Mouse (Mus musculus): ENCODE data around the gene Fam163a.

Gene Fam163a

DNA sequence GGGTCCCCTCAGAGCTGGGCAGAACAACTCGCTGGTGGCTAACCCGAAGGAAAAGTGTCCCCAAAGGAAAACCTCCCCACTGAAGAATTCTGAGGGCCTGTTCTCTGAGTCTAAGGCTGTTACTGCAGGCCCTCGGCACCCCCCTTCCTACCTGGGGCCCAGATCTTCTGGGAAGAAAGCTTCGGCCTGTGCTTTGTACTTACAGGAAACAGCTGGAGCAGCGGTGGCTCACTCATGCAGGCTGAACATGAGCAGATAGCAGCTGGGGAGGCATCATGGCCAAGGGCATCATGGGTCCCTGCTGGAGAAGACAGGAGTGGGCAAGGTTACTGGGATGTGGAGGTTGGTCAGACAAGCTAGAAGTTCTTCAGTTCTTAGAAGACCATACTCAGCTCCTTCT, 117.2 kb downstream of the Fam163a start:
- DNase-seq (ENCODE audit: inconsistent age in 2 of 2, low spot score in 1 of 2), result no peak

DNA sequence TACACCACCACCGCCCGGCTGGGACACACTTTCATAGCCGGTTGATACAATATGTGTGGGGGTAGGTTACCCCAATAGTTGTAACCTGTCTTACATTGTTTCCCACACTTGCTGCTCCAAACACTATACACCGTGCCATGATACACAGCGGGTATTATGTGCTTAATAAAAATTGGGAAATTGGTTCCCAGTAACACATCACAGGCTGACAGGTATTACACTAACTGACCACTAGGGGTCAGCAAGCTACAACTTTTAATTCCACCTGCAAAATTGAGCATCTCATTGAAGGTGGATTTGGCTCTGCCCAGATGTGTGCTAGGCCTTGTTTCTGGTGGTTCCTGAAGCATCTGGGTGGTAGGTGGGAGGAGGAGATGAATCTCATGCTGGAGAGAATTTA, 119.1 kb downstream of the Fam163a start:
- peak; percentile 26 to 76 for DNase-seq (ENCODE audit: inconsistent age in 2 of 2, low spot score in 1 of 2)

DNA sequence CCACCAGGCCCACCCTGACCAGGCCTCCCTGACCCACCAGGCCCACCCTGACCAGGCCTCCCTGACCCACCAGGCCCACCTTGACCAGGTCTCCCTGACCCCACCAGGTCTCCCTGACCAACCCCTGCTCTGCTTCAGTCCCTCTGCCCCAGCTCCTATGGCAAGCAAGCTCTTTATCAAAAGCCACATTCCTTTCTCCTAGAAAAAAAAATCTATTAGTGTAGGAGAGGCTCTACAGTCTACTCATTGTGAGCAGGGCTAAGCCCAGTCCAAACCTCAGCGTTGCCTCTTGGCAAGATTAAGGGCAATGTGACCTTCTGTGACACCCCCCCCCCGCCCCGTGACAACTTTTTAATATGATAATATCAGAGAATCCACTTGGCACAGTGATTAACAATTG, 120.2 kb downstream of the Fam163a start:
- DNase-seq (ENCODE audit: inconsistent age in 2 of 2, low spot score in 1 of 2), result no peak

DNA sequence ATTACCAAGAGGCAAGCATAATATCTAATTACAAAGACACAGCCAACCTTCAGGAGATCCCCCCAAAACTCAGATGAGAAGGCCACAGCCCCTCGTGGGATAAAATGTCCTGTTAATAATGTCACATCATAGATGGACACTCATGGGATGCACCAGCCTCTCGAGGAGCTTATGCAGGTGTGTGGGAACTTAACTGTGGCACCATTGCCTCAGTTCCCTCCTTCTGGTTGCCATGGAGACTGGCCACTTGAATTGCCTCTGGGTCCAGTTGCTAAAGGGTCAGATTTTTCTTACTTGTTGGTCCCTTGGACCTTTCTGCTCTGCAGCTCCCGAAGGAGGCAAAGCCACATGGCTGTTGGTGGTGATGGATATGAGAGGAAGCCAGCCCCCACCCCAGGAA, 127.2 kb downstream of the Fam163a start:
- DNase-seq (ENCODE audit: inconsistent age in 2 of 2, low spot score in 1 of 2), result no peak

DNA sequence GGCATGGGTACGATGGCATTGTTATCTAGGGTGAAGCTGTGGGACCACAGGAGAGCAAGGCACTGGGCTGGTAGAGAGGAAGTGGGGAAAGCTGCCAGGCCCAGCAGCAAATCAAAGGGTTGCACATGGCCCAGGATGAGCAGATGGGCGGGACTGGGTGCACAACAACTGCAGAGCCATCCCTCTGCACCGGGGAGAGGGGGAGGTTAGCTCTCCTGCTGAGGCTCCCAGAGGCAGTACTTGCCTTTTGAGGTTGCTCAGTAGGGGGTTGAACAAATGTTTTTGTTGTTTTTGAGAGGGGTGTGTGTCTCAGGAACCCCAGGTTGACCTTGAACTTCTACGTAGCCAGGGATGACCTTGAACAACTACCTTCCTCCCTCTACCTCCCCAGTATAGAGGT, 128.4 kb downstream of the Fam163a start:
- DNase-seq (ENCODE audit: inconsistent age in 2 of 2, low spot score in 1 of 2), result no peak

DNA sequence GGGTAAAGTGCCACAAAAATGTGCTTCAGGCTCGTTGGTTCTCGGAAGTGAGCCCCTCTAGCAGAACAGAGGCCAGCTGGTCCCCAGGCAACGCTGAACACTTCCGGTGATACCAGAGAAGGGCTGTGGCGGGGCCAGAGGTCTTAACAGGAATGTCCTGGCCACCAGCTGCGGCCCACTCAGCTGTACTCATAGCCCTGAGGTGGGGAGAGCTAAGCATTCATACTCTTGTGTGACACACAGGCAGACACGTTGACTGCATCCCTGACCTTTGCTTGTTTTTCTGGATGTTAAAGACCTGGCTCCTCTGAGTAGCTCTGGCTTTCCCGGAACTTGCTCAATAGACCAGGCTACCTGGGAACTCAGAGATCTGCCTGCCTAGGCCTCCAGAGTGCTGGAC, 130.3 kb downstream of the Fam163a start:
- peak; percentile 35 to 78 for DNase-seq (ENCODE audit: inconsistent age in 2 of 2, low spot score in 1 of 2)

DNA sequence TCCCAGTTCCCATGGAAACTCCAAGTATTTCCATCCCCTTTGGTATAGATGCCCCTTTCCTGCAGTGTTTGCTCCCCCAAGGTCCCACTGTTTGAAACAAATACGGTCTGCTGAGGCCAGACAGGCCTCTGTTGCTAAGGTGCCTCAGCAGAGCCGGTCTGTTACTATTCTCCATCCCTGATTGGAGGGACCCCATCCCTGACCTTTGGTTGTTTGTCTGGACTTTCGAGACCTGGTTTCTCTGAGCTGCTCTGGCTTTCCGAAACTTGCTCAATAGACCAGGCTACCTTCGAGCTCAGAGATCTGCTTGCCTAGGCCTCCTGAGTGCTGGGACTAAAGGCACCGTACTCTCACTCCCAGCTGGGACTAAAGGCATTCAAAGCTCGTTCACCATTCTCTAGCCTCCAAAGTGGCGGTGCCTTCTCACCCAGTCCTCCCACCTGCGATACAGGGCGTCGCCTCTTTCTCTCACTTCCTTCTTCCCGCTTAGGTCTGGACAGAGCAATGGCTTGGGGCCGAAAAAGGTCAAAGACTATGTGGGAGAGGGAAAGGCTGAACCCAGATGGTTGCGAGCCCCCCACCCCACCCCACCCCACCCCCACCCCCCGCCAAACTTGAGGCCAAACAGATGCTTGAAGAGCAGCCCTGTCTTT, 131.5 kb downstream of the Fam163a start:
- no peak for DNase-seq (ENCODE audit: inconsistent age in 2 of 2, low spot score in 1 of 2)

DNA sequence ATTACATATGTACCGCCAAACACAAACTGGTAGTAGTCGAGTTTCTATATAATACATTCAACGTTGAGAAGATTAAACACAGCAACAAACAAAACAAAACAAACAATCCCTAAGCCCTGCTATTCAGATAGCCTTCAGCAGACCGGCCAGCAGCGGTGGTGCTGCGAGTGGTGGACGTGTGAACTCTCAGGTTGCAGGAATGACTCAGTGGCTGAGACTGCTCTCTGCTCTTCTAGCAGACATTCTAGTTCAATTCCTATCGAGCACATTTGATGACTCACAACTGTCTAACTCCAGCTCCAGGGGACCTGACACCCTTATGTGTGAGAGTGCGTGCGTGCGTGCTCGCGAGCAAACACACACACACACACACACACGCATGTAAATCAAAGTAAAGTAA, 134.7 kb downstream of the Fam163a start:
- no peak for DNase-seq (ENCODE audit: inconsistent age in 2 of 2, low spot score in 1 of 2)

DNA sequence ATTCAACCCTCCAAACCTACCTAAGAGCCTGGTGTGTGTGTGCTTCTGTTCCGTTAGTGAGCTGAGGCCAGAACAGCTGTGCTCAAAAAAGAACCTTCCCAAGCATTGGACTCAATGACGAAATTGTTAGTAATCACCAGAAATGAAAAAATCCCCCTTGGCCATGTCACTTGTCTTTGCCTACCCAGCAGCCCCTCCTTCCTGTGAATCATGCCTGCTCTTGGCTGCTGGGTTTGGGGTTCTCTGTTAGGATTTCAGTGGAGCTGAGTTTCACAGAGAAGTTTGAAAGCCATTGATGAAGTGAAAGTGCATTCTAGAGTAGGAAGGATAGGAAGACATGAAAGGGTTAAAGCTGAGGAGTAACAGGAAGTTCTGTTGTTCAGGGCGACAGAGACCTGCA, 138.7 kb downstream of the Fam163a start:
- peak in 1 of 2 experiments; percentile 59 for DNase-seq (ENCODE audit: inconsistent age in 2 of 2, low spot score in 1 of 2)

DNA sequence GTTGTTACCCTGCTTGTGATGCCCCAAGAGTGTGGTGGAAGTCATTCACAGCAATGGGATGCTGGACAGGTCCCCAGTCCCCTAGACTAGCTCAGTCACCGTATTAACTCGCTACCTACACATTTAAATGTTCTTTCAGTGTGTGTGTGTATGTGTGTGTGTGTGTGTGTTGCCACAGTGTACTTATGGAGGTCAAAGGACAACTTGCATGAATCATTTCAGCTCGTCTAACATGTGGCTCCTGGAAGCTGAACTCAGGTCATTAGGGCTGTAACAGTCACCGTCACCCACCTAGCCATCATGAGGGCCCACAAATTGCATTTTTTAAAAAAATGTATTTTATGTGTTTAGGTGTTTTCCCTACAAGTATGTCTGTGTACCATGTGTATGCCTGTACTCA, 142.6 kb downstream of the Fam163a start:
- no peak for DNase-seq (ENCODE audit: inconsistent age in 2 of 2, low spot score in 1 of 2)

DNA sequence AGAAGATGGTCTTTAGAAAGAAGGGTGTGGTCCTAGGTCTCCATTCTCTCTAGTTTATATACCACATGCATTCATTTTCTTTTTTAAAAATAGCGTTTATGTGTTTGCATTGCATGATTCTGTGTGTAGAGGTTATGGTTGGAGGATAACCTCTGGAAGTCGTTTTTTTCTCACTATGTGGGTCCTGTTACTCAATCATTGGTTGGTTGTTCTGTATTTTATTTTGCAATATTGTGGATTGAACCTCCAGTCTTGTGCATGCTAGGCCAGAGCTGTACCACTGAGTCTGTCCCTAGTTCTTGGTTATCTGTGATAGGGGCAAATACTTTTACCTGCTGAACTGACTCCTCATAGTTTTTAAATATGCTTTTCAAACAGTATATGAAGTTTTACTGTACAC, 146.6 kb downstream of the Fam163a start:
- DNase-seq (ENCODE audit: inconsistent age in 2 of 2, low spot score in 1 of 2), result no peak

DNA sequence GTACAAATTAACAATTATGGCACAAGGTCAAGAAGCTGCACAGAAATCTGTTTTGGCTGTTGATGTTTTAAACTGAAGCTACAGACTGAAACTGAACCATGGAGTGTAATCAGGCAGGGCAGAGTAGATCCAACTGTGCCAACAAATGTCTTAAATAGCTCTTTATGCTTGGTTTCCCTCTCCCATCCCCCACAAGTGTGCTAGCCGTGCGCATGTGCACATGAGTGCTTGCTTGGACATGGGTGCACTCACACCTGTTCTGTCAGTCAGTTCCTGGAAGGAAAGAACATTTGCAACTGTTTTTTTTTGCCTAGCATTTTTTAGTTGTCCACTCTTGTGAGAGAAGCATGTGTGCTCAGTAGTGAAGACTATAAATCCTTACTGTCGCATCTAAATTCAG, 158.1 kb downstream of the Fam163a start:
- DNase-seq (ENCODE audit: inconsistent age in 2 of 2, low spot score in 1 of 2), result no peak

DNA sequence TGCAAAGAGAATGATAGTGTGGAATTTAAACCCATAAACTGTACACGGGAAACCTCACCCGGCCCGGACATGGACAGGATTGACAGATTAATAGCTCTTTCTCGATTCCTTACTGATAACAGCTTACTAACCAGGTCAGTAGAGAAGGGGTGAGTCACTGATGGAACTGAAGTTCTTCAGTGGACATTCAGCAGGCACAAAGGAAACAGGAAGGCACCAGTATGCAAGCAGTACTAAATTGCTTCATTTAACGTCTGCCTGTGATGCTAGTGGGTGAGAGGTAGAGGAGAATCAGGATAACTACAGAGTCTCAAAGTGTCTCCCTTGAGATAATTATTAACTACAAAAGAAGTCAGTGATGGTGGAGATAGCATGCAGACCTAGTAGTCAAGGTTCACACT, 160.6 kb downstream of the Fam163a start:
- no peak for DNase-seq (ENCODE audit: inconsistent age in 2 of 2, low spot score in 1 of 2)

DNA sequence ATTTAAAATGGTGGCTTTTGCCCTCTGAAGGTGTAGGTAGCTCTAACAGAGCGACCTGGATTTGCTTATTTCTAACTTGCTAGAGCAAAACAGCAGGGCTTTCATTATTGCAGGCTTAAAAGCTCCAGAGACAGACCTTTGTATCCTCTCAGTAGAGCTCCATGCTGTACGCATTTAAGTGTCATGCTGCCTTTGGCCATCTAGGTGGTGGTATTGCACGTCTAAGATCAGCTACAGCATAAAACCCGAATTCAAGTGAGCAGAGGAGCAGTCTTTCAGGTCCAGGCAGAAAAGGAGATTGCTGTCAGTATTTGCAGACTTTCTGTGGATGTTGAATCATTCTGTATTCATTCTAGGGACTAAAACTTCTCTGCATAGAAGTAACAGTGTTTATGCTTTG, 161.8 kb downstream of the Fam163a start:
- DNase-seq (ENCODE audit: inconsistent age in 2 of 2, low spot score in 1 of 2), result peak; percentile 41 to 80

DNA sequence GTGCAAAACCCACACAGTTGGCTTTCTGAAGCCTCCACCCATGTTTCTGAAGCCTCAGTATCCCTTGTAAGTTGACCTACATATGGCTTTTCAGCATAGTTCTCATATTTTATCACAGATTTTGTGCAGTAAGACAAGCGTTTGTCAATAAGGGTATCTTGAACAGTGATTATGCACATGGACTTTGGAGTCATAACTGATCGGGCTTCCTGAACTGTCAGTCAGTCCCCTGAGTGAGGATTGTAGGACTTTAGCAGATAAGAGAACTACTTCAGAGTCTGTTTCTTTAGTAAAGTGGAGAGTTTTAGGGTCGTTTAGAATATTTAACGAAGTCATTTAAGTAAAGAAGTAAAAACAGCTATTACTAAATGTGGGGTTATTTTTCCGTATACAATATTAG, 162.3 kb downstream of the Fam163a start:
- no peak for DNase-seq (ENCODE audit: inconsistent age in 2 of 2, low spot score in 1 of 2)

DNA sequence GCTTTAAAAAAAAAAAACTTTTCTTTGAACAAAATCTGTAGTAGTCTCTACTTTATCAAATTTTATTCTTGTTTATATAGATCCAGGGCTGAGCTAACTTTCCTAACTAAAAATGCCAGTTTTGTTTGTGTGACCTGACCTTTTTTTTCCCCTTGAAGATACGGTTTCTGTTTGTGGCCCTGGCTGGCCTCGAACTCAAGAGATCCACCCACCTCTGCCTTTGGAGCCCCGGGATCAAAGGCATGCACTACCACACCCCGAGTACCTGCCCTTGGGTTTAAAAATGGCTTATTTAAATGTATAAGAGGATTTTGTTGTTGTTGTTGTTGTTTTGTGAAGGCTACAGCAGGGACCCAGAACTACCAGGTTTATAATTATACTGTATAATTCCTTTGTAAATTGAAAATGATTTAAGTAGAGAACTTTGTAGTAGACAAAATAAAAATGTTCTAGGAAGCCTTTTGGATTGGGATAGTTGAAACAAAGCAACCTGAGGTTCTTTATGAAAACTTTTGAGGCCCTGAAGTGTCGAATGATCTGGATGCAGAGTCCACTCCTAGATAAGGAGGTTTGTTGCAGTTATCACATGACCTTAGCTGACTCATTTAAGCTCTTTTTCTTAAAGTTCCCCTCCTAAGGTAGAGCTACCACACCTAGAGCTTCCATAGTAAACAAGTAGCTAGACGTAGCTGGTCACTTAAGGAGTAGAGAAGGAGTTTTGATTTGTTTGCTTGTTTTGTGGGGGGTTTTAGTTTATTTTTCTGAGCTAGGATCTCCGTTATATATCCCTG, 163.2 kb downstream of the Fam163a start:
- peak in 1 of 2 experiments; percentile 63 for DNase-seq (ENCODE audit: inconsistent age in 2 of 2, low spot score in 1 of 2)

DNA sequence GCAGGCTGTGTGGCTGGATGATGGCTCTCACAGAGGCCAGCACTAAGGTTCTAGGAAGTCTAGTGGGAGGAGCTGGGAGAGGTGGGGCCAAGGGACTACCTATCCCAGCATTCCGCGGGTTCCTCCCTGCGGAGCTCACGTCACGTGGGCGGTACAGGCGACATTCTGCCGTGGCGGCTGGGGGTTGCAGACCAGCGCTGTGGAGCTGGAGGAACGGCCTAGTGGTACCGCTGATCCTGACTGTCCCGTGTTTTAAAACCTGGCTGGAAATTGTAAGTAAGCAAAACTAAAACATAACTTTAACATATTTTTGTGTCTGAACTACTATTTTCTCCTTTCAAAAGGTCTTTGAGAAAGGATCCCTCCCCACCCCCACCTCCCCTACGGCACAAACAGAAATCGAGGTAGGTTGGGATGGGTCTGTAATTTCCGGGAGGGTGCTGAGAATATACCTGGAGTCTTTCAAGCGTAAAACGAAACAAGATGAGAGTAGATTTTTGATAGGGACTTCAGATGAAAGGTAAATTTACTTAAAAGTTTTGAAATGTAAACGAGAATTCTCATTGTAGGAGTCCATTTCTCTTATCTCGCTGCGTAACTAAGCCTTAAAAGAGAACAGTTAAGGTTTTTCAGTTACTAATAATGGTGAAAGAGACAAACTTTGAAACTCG, 164.0 kb downstream of the Fam163a start:
- DNase-seq (ENCODE audit: inconsistent age in 2 of 2, low spot score in 1 of 2), result peak; percentile 94 to 97

DNA sequence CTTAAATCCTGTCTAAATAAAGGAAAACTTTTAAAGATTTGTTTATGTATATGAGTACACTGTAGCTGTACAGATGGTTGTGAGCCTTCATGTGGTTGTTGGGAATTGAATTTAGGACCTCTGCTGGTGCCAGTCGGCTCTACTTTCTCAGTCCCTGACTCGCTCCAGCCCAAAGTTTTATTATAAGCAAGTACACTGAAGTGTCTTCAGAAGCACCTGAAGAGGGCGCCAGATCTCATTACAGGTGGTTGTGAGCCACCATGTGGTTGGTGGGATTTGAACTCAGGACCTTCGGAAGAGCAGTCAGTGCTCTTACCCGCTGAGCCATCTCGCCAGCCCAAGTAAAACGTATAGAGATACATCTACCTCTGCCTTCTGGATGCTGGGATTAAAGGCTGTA, 164.8 kb downstream of the Fam163a start:
- peak in 1 of 2 experiments; percentile 63 for DNase-seq (ENCODE audit: inconsistent age in 2 of 2, low spot score in 1 of 2)

DNA sequence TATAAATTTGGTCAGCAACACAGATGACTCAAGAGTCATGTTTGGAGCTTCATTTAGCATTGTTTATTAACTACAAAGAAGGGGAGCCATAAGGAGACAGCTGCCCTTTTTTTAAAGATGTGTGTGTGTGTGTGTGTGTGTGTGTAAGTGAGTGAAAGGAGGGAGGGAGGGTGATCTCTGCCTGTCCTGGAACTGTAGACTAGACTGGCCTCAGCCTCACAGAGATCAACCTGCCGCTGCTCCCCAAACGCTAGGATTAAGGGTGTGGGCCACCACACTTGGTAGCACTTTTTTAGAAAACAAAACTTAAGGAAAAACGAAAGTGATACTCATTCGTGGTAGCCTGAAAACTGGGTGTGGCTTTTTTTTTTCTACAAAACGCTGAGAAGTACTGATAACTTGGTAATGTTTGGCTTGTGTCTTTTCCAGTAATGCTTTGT, 167.7 kb downstream of the Fam163a start:
- peak; percentile 54 to 85 for DNase-seq (ENCODE audit: inconsistent age in 2 of 2, low spot score in 1 of 2)

DNA sequence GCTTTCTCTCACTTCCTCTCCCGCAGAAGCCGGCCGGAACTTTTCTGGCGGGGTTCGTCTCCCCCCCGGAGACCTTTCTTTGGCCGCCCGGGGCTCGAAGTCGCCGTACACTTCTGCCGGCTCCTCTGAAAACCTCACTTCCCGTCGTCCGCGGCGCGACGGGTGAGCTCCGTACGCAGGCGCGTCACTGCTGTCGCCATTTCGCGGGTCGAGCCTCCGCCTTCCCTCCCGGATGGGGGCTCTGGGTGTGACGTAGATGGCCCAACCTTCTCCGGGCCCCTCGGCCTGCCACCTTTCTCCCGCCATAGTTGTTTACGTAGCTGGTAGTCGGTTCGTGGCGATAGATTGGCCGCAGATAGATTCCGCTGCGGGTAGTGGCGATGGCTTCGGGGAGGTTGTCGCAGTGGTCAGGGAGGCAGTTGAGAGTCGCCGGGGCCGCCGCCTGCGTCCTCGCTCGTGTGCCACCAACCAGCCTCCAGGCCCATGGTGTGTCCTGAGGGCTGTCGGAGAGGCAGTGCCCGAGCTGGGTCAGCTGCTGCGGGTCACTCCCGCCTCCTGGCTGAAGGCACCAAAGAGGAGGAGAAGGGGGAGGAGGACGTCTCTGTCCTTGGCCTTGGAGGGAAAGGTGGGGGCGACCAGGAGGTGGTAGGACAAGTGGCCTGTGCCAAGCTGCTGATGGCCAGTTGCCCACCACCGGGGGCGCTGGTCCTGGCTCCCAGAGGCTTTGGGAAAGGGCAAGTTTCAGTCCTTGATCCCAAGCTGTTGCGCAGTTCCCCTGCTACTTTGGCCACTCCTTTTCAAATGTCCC, 168.7 kb downstream of the Fam163a start, which contains the start of gene Tor1aip1:
TSS of gene Tor1aip1 (minus strand) at position 551 of the 808 bp plus-strand sequence.
- peak; percentile 99 to 100 for DNase-seq (ENCODE audit: inconsistent age in 2 of 2, low spot score in 1 of 2)

DNA sequence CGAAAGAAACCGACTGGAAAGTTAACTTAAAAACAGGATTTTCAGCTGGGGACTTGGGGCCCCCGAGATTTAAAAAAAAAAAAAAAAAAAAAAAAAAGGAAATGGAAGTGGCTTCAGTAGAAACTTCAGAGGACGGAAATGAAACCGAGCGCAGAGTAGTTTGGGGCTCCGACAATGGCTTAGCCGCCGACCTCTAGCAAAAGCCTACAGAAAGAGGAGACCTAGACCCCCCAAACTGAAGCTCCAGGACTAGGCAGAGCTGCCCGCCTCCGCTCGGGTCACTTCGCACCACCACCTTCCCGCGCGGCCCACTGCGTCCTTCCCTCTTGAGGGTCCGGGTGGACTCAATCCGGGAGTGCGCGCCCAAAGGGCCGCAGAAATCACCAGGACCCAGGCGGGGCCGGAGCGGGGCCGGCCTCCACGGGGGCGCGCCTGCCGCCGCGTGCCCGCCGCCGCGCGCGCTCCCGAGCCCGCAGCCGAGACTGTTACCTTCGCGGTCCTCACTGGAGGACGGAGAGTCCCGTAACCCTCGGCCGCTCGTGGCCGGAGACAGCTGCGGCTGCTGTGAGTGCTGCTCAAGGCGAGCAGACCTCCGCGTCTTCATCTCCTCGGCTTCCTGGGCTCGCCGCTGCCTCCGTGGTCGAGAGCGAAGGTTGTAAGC, 169.4 kb downstream of the Fam163a start, which contains the start of gene Tor1aip2:
TSS of gene Tor1aip2 (plus strand) at position 135 of the 661 bp plus-strand sequence.
- no peak for DNase-seq (ENCODE audit: inconsistent age in 2 of 2, low spot score in 1 of 2)

Measured in adrenal gland, adult (tissue).